Mouse (Mus musculus): ENCODE results near the gene Muc1.

Muc1 gene

GRCm38 (mm10) chr3:89233562-89234110 lies 4.8 kb downstream of the Muc1 start:
- in situ Hi-C loops (cut with MboI, MseI): no loop called here

- in situ Hi-C loops (cut with MboI, MseI): no loop called here
Measured at GRCm38 (mm10) chr3:89236516-89236915, 7.7 kb downstream of the Muc1 start.

- in situ Hi-C loops (cut with MboI, MseI): no loop called here
Measured at GRCm38 (mm10) chr3:89237682-89238081, 8.8 kb downstream of the Muc1 start.

GRCm38 (mm10) chr3:89238494-89238893 lies 9.6 kb downstream of the Muc1 start:
- in situ Hi-C loops (cut with MboI, MseI): no loop called here

- in situ Hi-C loops (cut with MboI, MseI): loop anchor here in 1 of 2 experiments (10.0 kb wide), 1 partner anchor 1362 kb away; the partner anchor contains the start of genes Gm42674, S100a4 and S100a5
Measured at GRCm38 (mm10) chr3:89242331-89242895, 13.6 kb downstream of the Muc1 start.

- in situ Hi-C loops (cut with MboI, MseI): loop anchor here in 1 of 2 experiments (10.0 kb wide), 1 partner anchor 1361 kb away; the partner anchor contains the start of genes Gm42674, S100a4 and S100a5
Measured at GRCm38 (mm10) chr3:89243609-89244008, 14.8 kb downstream of the Muc1 start.

- in situ Hi-C loops (cut with MboI, MseI): loop anchor here in 1 of 2 experiments (10.0 kb wide), 1 partner anchor 1360 kb away; the partner anchor contains the start of genes Gm42674, S100a4 and S100a5
Measured at GRCm38 (mm10) chr3:89244158-89244981, 15.5 kb downstream of the Muc1 start.

- in situ Hi-C loops (cut with MboI, MseI): loop anchor here (5.0 to 10.0 kb wide), 4 partner anchors 37 to 1360 kb away; partner anchors contain the start of genes Efna1 (in 2 of the 2), Gm42674 (in 1 of the 2), S100a4 (in 1 of the 2) and S100a5 (in 1 of the 2)
Measured at GRCm38 (mm10) chr3:89244982-89245687, 16.3 kb downstream of the Muc1 start.

- in situ Hi-C loops (cut with MboI, MseI): loop anchor here (5.0 to 10.0 kb wide), 4 partner anchors 37 to 1359 kb away; partner anchors contain the start of genes Efna1 (in 2 of the 2), Gm42674 (in 1 of the 2), S100a4 (in 1 of the 2) and S100a5 (in 1 of the 2)
Measured at GRCm38 (mm10) chr3:89245688-89246171, 16.9 kb downstream of the Muc1 start, which contains the start of gene Krtcap2. Gene Krtcap2 (plus strand): TSS chr3:89245966.

GRCm38 (mm10) chr3:89246261-89247100 lies 17.6 kb downstream of the Muc1 start, which contains the start of gene Trim46:
Gene Trim46 (minus strand): TSS chr3:89246309.
- in situ Hi-C loops (cut with MboI, MseI): loop anchor here (5.0 to 10.0 kb wide), 4 partner anchors 36 to 1358 kb away; partner anchors contain the start of genes Efna1 (in 2 of the 2), Gm42674 (in 1 of the 2), S100a4 (in 1 of the 2) and S100a5 (in 1 of the 2)

- in situ Hi-C loops (cut with MboI, MseI): loop anchor here (5.0 to 10.0 kb wide), 4 partner anchors 35 to 1357 kb away; partner anchors contain the start of genes Efna1 (in 2 of the 2), Gm42674 (in 1 of the 2), S100a4 (in 1 of the 2) and S100a5 (in 1 of the 2)
Measured at GRCm38 (mm10) chr3:89247466-89247865, 18.6 kb downstream of the Muc1 start.

GRCm38 (mm10) chr3:89250435-89251040 lies 21.7 kb downstream of the Muc1 start:
- in situ Hi-C loops (cut with MboI, MseI): no loop called here

GRCm38 (mm10) chr3:89251365-89251895 lies 22.6 kb downstream of the Muc1 start:
- in situ Hi-C loops (cut with MboI, MseI): no loop called here

GRCm38 (mm10) chr3:89254994-89255393 lies 26.1 kb downstream of the Muc1 start:
- in situ Hi-C loops (cut with MboI, MseI): no loop called here

- in situ Hi-C loops (cut with MboI, MseI): no loop called here
Measured at GRCm38 (mm10) chr3:89256177-89256576, 27.3 kb downstream of the Muc1 start.

GRCm38 (mm10) chr3:89259076-89259475 lies 30.2 kb downstream of the Muc1 start, which contains the start of gene Dpm3:
Gene Dpm3 (plus strand): TSS chr3:89259358.
- in situ Hi-C loops (cut with MboI, MseI): no loop called here

- in situ Hi-C loops (cut with MboI, MseI): no loop called here
Measured at GRCm38 (mm10) chr3:89260211-89260610, 31.4 kb downstream of the Muc1 start.

GRCm38 (mm10) chr3:89262417-89262816 lies 33.6 kb downstream of the Muc1 start:
- in situ Hi-C loops (cut with MboI, MseI): no loop called here

GRCm38 (mm10) chr3:89266439-89266893 lies 37.6 kb downstream of the Muc1 start:
- in situ Hi-C loops (cut with MboI, MseI): no loop called here

All from T-helper 17 cell (primary cell).